Mouse (Mus musculus): ENCODE measurements around the gene Kctd14. TPM values are rescaled to one million over a fixed set of nuclear protein-coding genes. Genes with fewer than 3 reads are reported as not detected.

The Kctd14 gene
- polyA plus RNA-seq, 1 experiment, result not detected

DNA sequence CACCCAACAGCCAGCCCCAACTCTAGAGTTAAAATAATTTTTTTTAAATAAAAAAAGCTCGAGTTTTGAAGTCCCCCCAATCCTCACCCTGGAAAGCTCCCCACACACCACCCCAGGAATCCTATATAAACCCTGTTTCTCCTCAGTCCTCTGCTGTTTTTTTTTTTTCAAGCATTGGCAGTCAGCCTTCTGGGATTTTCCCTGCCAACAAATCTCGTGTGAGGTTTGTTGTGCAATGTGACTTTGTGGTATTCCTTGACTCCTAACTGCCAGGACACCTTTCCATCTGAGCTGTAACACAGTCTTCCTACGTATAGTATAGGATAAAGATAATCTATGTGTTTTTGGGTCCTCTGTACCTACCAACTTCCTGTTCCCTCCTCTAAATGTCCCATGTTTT, 28.2 kb downstream of the Kctd14 start:
- Histone ChIP-seq H3K4me1 (ENCODE audit: control insufficient read depth, insufficient read depth, low read length) (no peaks in the 10 kb centered on the region), H3K36me3 (ENCODE audit: control insufficient read depth, insufficient read depth, low read length, poor library complexity, severe bottlenecking) (no peaks in the 10 kb centered on the region), H3K27me3 (ENCODE audit: control insufficient read depth, insufficient read depth, low read length, poor library complexity, severe bottlenecking) (no peaks in the 10 kb centered on the region), H3K9me3 (replicated peaks; ENCODE audit: control insufficient read depth, insufficient read depth, low read length, poor library complexity, severe bottlenecking) (no peaks in the 10 kb centered on the region), H3K27ac (ENCODE audit: insufficient read depth, low read length) (no peak overlapping the region), H3K4me3 (ENCODE audit: low read depth, low read length) (no peak overlapping the region), H3K9ac (ENCODE audit: low read depth, poor library complexity, severe bottlenecking) (no peak overlapping the region)
- TF ChIP-seq EP300 (IDR thresholded peaks at IDR 0.05; ENCODE audit: insufficient read depth, low read depth, low read length) (no peak), CTCF (IDR thresholded peaks at IDR 0.05; ENCODE audit: low read depth, low read length) (no peak), POLR2A (IDR thresholded peaks at IDR 0.05; ENCODE audit: insufficient read depth, low read length) (no peak)

DNA sequence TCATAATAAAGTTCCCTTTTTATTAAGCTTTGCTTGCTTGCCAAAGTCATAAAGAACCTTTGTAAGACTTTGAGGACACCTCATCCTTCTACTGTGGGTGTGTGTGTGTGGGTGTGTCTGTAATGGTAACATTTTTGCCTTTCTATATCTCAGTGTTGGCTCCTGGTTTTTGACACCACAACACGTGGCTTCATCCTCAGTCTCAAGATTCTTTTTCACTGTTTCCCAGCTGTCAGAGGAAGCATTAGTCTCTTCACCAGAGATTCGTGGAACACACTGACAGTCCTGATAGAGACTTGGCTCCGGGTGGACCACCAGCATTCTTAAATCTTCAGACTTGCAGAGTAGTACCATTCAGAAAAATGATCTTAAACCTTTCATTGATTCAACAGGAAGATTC, 29.2 kb downstream of the Kctd14 start:
- Histone ChIP-seq H3K9ac (ENCODE audit: low read depth, poor library complexity, severe bottlenecking) (peak overlapping the region; percentile 32; the same call in 1 of the 2 replicates), H3K9me3 (replicated peaks; ENCODE audit: control insufficient read depth, insufficient read depth, low read length, poor library complexity, severe bottlenecking) (no peaks in the 10 kb centered on the region), H3K27me3 (ENCODE audit: control insufficient read depth, insufficient read depth, low read length, poor library complexity, severe bottlenecking) (no peaks in the 10 kb centered on the region), H3K36me3 (ENCODE audit: control insufficient read depth, insufficient read depth, low read length, poor library complexity, severe bottlenecking) (peaks cover 5% of the 10 kb centered on the region), H3K4me3 (ENCODE audit: low read depth, low read length) (peak overlapping the region; percentile 28; the same call in 1 of the 2 replicates), H3K4me1 (ENCODE audit: control insufficient read depth, insufficient read depth, low read length) (no peaks in the 10 kb centered on the region), H3K27ac (ENCODE audit: insufficient read depth, low read length) (no peak overlapping the region)
- TF ChIP-seq CTCF (IDR thresholded peaks at IDR 0.05; ENCODE audit: low read depth, low read length), result no peak
- no peak for TF ChIP-seq EP300 (IDR thresholded peaks at IDR 0.05; ENCODE audit: insufficient read depth, low read depth, low read length)
- TF ChIP-seq POLR2A (IDR thresholded peaks at IDR 0.05; ENCODE audit: insufficient read depth, low read length), result no peak

DNA sequence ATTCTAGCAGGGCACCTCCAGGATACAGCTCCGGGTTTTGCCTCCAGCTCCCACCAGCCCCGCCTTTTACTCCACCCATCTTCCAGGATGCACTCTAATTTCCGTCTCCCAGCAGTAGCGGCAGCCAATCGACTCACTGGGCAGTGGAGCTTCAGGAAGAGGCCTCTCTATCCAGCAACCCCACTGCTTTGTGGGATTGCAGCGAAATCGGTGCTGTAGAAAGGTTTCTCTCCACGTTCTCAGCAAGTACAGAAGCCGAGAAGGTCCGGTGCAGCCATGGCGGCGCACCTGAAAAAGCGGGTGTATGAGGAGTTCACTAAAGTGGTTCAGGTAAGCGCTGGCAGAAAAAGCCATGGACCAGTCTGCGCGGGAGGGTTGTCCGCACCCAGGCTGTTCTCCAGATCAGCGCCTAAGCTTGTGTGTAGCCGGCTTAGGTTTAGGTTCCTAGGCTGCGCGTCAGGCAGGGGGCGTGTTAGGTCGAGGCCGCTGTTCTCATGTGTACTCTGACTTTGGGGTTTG, 29.8 kb downstream of the Kctd14 start, which contains the start of gene Ints4:
TSS of gene Ints4 (plus strand) at position 136 of the 519 bp plus-strand sequence.
- Histone ChIP-seq H3K4me1 (ENCODE audit: control insufficient read depth, insufficient read depth, low read length) (no peaks in the 10 kb centered on the region), H3K4me3 (ENCODE audit: low read depth, low read length) (peak within 1 kb of the TSS; percentile 98), H3K27me3 (ENCODE audit: control insufficient read depth, insufficient read depth, low read length, poor library complexity, severe bottlenecking) (no peaks in the 10 kb centered on the region), H3K36me3 (ENCODE audit: control insufficient read depth, insufficient read depth, low read length, poor library complexity, severe bottlenecking) (peaks cover 8% of the 10 kb centered on the region), H3K9ac (ENCODE audit: low read depth, poor library complexity, severe bottlenecking) (peak within 1 kb of the TSS; percentile 56), H3K27ac (ENCODE audit: insufficient read depth, low read length) (peak within 1 kb of the TSS; percentile 53; the same call in 1 of the 2 replicates), H3K9me3 (replicated peaks; ENCODE audit: control insufficient read depth, insufficient read depth, low read length, poor library complexity, severe bottlenecking) (no peaks in the 10 kb centered on the region)
- TF ChIP-seq POLR2A (IDR thresholded peaks at IDR 0.05; ENCODE audit: insufficient read depth, low read length) (no peak), CTCF (IDR thresholded peaks at IDR 0.05; ENCODE audit: low read depth, low read length) (peak; percentile 12), EP300 (IDR thresholded peaks at IDR 0.05; ENCODE audit: insufficient read depth, low read depth, low read length) (0 out of 2 replicates have a peak, but pooled peaks have one; percentile 40)

DNA sequence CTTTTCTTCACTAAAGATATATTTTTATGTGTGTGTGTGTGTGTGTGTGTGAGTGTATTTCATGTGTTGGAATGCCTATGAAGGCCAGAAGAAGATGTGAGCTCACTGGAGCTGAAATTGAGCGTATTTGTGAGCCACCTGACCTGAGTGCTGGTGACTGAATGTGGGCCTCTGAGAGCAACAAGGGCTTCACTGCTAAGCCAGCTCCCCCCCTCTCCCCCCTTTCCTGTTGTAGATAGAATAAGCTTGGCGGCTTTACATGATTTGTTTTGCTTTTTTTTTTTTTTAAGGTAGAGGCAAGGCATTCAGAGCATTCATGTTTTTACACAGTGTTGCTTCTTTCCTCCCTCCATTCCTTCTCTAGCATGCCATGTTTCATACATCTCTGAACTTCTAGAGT, 32.3 kb downstream of the Kctd14 start:
- H3K4me1 ChIP-seq (ENCODE audit: control insufficient read depth, insufficient read depth, low read length), result no peaks in the 10 kb centered on the region
- no peak overlapping the region for H3K4me3 ChIP-seq (ENCODE audit: low read depth, low read length)
- no peak overlapping the region for H3K27ac ChIP-seq (ENCODE audit: insufficient read depth, low read length)
- H3K9me3 ChIP-seq (replicated peaks; ENCODE audit: control insufficient read depth, insufficient read depth, low read length, poor library complexity, severe bottlenecking), result no peaks in the 10 kb centered on the region
- H3K36me3 ChIP-seq (ENCODE audit: control insufficient read depth, insufficient read depth, low read length, poor library complexity, severe bottlenecking), result peaks cover 23% of the 10 kb centered on the region
- H3K27me3 ChIP-seq (ENCODE audit: control insufficient read depth, insufficient read depth, low read length, poor library complexity, severe bottlenecking), result no peaks in the 10 kb centered on the region
- no peak for TF ChIP-seq POLR2A (IDR thresholded peaks at IDR 0.05; ENCODE audit: insufficient read depth, low read length)
- no peak for TF ChIP-seq CTCF (IDR thresholded peaks at IDR 0.05; ENCODE audit: low read depth, low read length)
- no peak overlapping the region for H3K9ac ChIP-seq (ENCODE audit: low read depth, poor library complexity, severe bottlenecking)

DNA sequence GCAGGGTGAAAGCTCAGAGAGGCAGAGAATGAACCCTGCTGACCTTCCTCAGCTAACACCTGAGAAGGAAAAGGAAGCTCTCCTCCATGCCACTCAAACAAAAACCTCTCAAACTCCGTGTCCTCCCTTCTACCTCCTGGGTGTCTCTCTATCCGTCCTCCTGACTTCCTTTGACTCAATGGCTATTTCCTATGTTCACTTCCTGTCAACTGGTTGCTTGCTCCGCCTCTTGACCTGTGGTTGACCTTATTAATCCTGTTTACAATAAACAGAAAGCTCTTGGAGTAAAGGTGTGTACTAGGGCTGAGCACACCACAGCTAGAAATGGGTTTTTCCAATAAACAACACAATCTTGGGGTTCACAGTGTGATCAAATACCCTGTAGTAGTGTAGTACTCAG, 40.0 kb downstream of the Kctd14 start:
- TF ChIP-seq POLR2A (IDR thresholded peaks at IDR 0.05; ENCODE audit: insufficient read depth, low read length) (no peak), CTCF (IDR thresholded peaks at IDR 0.05; ENCODE audit: low read depth, low read length) (no peak), EP300 (IDR thresholded peaks at IDR 0.05; ENCODE audit: insufficient read depth, low read depth, low read length) (no peak)
- no peaks in the 10 kb centered on the region; the same call in 1 of the 2 replicates for H3K9me3 ChIP-seq (replicated peaks; ENCODE audit: control insufficient read depth, insufficient read depth, low read length, poor library complexity, severe bottlenecking)
- no peak overlapping the region for H3K9ac ChIP-seq (ENCODE audit: low read depth, poor library complexity, severe bottlenecking)
- H3K27ac ChIP-seq (ENCODE audit: insufficient read depth, low read length), result peak overlapping the region; percentile 65; the same call in 1 of the 2 replicates
- no peak overlapping the region; the same call in 1 of the 2 replicates for H3K4me3 ChIP-seq (ENCODE audit: low read depth, low read length)
- no peaks in the 10 kb centered on the region for H3K4me1 ChIP-seq (ENCODE audit: control insufficient read depth, insufficient read depth, low read length)
- H3K36me3 ChIP-seq (ENCODE audit: control insufficient read depth, insufficient read depth, low read length, poor library complexity, severe bottlenecking), result peaks cover 31% of the 10 kb centered on the region
- no peaks in the 10 kb centered on the region for H3K27me3 ChIP-seq (ENCODE audit: control insufficient read depth, insufficient read depth, low read length, poor library complexity, severe bottlenecking)

DNA sequence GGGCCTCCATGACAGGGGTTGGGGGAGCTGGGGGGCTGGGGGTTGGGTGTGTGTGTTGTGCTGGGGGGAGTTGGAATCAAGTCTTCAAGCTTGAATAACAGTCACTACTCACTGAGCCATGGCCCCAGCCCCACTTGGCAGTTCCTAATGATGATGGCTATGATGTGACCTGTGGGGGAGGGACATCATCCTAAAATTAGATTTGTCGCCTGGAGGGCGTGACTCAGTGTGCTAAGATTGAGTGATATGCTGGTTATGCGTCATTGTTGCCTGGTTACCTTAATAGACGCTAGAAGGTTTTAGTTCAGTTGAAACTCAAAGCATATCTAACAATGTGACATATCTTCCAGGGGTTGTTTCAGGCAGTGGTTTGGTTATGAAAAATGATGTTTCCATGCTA, 41.3 kb downstream of the Kctd14 start:
- Histone ChIP-seq H3K27me3 (ENCODE audit: control insufficient read depth, insufficient read depth, low read length, poor library complexity, severe bottlenecking) (no peaks in the 10 kb centered on the region), H3K4me3 (ENCODE audit: low read depth, low read length) (no peak overlapping the region), H3K4me1 (ENCODE audit: control insufficient read depth, insufficient read depth, low read length) (no peaks in the 10 kb centered on the region), H3K27ac (ENCODE audit: insufficient read depth, low read length) (no peak overlapping the region), H3K9me3 (replicated peaks; ENCODE audit: control insufficient read depth, insufficient read depth, low read length, poor library complexity, severe bottlenecking) (no peaks in the 10 kb centered on the region; the same call in 1 of the 2 replicates), H3K36me3 (ENCODE audit: control insufficient read depth, insufficient read depth, low read length, poor library complexity, severe bottlenecking) (peaks cover 26% of the 10 kb centered on the region), H3K9ac (ENCODE audit: low read depth, poor library complexity, severe bottlenecking) (no peak overlapping the region)
- TF ChIP-seq CTCF (IDR thresholded peaks at IDR 0.05; ENCODE audit: low read depth, low read length) (no peak), POLR2A (IDR thresholded peaks at IDR 0.05; ENCODE audit: insufficient read depth, low read length) (no peak), EP300 (IDR thresholded peaks at IDR 0.05; ENCODE audit: insufficient read depth, low read depth, low read length) (no peak)
